Mouse (Mus musculus) liver, embryonic 15.5 days (tissue): ENCODE data around the gene Plekhf1. TPM values are rescaled to one million over a fixed set of nuclear protein-coding genes. Genes with fewer than 3 reads are reported as not detected.

ENCODE experiments used
- polyA plus RNA-seq: library from polyadenylated mRNA; unstranded; fragments of >200 nt; fragmentation: Nextera tagmentation; extraction: Ambion mirVana; gene quantifications from 2 replicates; pipeline ENCODE4 v1.2.1, GENCODE M21; 2015

Plekhf1 gene
- polyA plus RNA-seq, 1 experiment from 2014 or later, result 0.53 TPM

Other genes with a start within 250 kb of the Plekhf1 start
- gene Uri1, start 204.5 kb downstream of the Plekhf1 start, polyA plus RNA-seq, result 11.5 and 12.8 TPM in 2 replicates
- 77.6 and 79.9 TPM in 2 replicates for gene Ccne1, start 120.5 kb downstream of the Plekhf1 start, polyA plus RNA-seq
- gene 1600014C10Rik, start 44.8 kb downstream of the Plekhf1 start, polyA plus RNA-seq, result 17.3 and 19.8 TPM in 2 replicates
- gene Pop4, start 43.4 kb upstream of the Plekhf1 start, polyA plus RNA-seq, result 11.2 and 12.1 TPM in 2 replicates